Mouse (Mus musculus) MN1 (cell line): Measurements from ENCODE around the gene Il21r.

Source experiments
- DNase-seq: peaks from one replicate; pipeline ENCODE4 v3.0.0-alpha.2; 2016; ENCODE audit warnings: low spot score

The Il21r gene

DNA sequence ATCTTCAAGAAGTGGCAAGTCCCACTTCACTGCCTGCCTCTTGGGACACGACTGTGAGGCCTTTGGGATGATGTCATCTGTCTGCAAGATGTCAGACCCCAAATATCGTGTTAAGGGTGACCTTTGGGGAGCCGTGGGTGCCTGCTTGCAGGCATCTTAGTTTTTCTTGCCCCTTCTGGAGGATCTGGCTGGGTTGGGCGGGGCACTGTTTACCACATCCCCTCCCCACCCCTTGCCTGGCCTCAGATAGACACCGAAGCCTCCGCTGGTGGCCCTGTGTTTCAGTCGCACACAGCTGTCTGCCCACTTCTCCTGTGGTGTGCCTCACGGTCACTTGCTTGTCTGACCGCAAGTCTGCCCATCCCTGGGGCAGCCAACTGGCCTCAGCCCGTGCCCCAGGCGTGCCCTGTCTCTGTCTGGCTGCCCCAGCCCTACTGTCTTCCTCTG, at the start of gene Il21r:
Gene Il21r (plus strand): TSS at position 245 of the 447 bp plus-strand sequence.
- DNase-seq: no peak

DNA sequence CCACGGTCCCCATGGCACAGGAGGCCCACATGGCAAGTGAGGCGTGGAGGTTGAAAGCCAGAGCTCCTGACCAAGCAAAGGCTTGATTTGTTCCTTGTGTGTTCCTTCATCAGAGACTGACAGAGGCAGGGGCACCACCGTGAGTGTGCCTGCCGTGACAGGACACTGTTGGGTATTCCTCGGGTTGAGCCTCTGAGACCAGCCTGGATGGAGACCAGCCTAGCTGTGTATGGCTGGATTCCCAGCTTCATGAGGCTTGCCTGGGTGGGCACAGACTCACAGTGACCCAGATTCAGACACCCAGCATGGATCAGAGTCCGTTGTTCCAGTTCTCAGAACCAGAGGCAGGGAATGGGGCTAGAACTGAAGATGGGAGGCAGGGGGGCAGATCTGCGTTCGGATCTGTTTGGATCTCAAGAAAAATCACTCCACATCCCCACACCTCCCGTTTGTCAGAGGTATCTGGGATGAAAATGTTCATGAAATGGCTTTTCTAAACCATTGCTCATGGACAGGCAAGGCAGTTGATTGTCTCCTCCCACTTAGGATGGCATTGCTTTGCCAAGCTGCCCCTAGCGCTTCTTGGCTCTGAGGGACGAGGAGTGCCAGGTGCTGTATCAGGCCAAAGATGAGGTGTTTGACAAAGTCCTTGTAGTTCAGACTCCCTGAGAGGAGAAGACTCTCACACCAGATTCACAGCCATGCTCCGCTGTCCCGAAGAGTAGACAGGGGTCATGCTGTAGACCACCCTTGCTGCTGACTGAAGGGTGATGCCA, 49.4 kb upstream of the Il21r start:
- no peak for DNase-seq

DNA sequence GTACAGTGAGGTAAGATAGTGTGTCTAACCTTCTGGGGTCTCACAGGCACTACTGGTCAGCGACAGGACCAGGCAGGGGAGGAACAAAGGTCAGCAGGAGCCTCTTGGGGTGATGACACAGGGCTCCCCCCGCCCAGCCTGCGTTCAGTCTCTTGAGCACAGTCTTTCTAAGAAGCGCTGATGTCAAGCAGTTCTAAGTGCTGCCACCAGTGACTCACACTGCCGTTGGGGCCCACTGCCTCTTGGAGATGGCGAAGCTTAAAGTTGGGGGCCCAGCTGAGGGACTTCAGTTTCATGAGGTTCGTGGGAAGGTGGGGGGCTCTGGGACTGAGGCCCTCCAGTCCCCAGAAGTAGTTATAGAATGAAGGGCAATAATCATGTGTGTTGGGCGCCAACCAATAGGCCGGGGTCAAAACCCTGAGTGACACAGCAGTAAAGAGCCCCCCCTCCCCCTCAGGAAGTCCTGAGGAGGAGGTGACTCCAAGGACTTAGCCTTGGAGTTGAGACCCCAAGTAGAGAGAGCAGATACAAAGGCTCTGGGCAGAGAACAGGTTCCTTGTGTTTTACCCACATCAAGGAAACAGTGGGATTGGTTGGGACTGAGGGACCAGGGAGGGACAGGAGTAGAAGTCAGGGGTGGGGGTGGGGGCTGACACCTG, 48.6 kb upstream of the Il21r start:
- no peak for DNase-seq

DNA sequence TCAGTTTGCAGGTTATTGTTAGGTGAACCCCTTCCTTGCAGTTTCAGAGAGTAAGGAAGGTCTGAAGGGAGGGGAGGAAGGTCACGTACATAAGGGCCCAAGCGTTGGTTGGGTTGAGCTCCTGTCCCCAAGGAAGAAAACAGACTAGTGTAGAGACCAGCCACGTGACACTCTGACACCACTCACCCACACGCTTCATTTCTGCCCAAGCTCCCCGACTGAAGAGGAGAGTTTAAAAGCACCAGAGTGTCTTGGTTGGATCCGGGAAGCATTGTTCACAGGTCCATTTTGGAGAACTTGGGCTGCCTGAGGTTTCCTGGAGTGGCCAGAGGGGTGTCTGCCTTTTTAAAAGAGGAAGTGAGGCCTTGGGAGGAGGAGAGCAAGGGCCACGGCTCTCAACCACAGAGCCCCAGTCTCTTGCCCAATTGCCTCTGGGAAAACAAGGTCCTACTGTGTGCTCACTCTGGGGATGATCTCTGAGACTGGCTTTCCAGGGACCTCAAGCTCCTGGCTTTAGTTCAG, 47.8 kb upstream of the Il21r start:
- DNase-seq: no peak

DNA sequence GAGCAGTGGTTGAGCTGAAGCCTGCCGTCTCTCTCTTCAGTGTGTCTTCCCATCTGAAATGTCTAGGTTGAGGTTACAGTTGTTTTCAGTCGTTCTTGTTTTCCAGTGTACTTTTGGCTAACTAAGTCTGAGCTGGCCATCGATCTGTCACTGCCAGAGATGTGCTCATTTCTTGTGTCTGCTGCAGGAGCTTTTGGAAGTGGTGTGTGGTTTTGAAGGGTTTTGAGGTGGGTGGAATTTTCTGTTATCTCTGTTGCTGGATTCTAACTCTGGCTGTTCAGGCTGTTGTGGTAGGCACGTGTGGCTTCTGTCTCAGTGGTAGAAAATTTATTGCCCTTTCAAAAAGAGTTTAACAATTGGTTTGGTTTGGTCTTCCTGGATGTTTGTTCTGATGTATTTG, 47.1 kb upstream of the Il21r start:
- DNase-seq: no peak

DNA sequence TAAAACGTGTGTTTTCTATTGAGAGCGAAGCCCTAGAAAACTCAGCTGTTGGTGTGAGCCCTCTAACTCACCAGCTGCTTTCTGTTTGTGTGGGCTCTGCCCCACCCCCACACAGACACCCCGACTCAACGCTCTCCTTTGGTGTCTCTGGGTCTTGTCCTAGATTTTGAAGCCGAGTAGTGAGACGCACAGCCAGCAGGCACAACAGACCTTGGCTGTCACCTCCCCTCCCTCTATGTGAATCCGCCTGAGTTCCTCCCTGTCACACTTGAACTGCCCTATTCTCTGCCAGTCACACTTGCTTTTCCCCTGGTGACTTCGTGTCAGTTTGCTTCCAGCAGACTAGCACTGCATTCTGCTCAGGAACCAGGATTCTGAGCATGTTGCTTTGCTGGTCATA, 46.4 kb upstream of the Il21r start:
- DNase-seq: no peak

DNA sequence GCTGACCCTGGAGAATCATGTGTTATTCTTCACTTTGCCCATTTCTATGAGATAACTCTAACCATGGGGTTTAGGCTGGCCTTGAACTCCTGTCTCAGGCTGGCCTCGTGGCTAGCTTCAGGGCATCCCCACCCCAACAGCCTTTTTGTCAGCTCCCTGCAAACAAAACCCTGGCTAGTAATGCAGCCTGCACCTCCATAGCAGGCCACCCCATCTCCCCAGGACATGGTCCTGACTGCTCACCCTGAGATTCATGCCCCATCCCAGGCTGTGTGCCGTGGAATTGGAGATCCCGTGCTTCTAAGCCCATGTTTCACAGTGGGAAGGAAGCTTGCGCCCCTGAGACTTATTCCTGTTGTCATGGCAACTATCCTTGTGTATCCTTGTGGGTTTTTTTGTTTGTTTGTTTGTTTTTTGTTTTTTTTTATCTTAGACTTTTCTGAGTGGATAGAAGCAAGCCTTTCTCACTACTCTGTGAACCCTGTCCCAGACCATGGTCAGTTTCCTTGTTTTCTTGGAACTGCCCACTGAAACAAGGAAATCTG, 44.8 kb upstream of the Il21r start:
- no peak for DNase-seq

DNA sequence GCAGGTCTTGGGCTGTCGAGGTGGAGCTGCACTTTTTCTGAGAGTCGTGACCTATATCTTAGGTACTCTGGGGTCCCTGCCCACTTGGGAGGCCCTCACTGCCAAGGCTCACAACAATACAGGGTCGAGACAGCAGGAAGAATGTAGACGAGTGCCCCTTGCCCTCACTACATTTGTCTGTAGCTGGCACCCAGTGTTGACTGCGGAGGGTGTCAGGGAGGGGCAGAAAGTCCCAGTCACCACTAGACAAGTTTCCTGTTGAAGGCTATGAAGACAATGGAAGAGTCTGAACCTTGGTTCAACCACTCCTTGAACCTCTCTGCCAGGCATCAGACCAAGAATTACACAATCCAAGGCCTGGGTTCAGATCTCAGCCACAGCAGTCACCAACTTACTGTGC, 44.2 kb upstream of the Il21r start:
- no peak for DNase-seq

DNA sequence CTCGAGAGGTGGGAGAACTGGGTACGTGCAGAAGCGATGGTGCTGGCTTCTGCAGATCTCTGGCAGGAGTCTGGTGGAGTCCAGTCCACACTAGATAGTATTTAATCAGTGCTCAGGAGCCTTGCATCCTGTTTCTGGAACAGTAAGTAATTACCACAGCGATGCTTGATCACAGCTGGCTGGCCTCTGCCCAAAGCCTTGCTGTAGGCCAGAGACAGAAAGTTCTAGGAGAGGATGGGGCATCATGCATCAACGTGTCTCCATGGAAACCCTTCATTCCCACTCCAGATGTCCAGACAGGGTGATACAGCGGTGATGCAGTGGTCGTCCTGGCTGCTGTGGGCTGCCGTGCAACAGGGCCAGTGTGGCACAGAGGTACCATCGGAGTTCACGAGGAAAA, 43.7 kb upstream of the Il21r start:
- peak; percentile 60 for DNase-seq

DNA sequence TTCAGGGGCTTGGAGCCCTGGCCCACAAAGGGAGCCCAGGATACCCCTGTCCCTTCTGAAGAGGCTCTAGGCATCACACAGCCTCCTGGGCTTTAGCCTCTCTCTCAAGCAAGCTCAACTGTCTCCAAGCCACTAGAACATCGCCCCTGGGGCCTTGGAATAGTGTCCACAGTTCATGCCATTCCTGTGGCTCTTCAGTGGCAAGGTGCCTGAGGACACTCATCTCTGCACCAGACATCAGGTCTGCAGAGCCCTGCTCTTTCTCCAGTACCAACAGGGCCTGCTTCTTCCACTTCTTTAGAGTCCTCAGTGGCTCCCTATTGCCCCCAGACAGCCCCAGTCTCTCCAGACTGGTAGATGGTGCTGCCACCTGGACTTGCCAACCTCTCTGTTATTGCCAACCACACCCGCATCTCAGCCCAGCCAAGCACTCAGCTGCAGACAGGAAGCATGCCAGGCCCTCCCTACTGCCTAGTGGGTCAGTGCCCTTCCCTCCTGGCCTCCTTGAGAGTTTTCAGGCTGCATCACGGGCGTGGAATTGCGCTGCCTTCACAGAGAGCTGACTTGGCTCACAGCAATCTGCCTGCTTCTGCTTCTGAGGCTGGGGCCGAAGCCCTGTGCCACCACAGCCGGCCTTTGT, 43.0 kb upstream of the Il21r start:
- peak; percentile 51 for DNase-seq

DNA sequence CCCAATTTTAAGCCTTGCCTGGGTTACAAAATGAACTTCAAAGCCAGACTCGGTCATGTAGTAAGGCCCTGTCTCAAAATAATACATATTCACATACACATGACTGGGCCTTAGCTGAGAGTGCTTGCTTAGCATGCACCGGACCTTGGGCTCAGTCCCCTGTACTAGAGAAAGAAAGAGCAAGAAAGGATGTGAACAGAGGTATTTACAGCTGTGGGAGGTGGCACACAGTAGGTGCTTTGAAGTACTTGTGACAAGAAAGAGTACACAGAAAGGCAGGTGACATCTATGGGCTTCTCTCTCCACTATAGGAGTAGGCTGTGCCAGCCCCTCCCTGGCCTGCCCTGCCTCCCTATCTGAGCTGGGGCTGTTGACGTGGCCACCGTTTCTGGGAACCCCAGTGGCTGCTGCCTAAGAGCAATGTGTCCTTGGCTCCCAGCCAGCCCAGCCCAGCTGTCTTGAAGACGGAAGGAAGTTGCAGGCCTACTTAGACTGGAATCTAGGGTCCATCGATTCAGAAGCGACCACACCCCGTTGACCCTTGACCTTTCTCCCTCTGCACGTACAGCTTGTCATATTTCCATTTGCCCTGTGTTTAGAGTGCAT, 42.0 kb upstream of the Il21r start:
- peak; percentile 73 for DNase-seq

DNA sequence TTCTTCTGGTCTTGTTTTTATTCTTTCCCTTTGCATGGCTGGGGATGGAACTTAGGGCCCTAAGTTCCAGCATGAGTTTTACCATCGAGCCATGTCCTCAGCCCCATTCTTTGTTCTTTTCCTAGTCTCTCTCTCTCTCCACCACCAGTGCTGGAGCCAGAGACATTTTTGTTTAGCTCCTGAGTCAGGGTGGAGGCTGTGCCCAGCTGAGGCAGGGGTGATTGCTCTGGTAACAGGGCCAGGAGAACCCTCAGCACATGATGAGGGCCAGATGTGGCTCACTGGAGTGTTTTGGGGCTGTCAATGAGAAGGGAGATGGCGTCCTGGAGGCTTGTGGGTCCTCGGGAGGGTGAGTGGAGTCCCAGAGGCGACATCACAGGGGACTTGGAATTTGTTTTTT, 40.8 kb upstream of the Il21r start:
- DNase-seq: no peak

DNA sequence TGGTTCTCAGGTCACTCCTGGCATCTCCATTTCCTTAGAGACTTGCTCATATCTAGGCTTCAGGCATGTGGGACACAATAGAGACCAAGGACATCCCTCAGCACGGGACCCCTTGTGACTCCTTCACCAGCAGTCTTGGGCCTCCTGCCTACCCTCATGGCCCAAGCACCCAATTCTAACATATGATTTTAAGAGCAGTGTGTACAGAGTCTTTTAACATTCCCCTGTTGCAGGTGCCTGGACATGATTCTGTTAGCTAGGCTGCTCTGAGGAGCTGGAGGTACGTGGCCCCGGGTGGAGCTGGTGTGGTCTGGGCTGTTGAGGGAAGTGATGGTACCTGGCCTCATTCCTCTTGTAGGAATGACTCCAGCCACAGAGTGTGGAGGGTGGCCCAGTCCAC, 40.1 kb upstream of the Il21r start:
- no peak for DNase-seq

DNA sequence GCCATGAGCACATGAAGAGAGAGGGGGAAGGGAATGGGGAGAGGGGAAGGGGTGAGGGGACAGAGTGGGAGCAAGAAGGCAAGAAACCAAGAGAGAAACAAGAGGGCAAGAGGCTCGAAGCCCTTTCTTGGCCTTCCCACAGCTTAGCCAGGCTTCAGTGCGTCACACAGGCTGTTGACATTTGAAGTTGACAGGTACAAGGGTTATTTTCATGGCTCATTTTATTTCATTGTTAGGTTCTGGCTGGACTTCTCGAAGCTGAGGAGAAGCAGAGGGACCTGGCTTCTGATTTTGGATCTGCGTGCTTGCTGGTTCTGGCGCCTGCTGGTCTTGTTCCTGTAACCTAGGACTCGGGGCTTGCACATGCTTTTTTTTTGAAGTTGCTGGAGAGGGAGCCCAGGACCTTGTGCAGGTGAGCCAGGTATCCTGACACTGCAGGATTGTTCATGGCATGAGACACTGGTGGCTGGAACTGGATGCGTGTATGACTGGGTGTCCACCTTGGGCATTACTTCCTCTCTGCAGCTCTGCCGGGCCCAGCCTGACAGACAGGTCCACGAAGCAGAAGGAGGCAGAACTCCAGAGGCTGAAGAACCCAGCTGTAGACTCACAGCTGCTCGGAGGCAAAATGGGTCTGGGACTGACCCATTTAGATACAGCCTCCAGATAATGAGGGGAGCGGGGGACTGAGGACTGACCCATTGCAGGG, 38.8 kb upstream of the Il21r start:
- DNase-seq: no peak

DNA sequence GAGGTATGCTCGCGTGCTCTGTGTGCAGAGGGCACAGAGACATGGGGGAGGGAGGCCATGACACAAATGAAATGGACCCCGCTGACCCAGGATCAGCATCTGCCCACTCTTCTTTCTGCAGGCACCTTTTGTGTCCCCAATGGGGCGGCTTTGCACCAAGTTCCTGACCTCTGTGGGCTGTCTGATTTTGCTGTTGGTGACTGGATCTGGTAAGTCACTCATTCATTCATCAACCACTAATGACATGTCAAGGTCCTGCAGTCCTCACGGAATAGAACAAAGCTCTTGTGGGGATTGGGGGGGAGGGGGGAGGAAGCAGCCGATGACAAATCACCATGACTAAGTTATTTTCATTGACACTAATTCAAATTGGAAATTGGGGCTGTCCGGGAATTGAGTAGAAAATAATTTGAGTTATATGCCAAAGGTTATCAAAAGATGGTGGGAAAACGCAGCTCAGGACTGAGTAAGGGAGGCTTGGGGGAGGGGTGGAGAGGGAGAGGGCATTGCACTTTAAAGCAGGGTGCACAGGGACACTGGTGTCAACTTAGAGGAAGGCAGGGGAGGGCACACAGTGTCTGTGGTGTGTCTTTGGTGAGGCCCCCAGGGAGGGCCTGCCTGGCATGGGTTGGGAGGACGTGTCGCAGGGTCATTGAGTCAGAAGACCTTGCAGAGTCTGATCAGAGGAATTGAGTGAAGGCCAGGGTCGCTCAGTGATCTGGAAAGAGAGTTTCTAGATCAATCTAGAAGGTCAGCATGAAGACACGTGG, 37.5 kb upstream of the Il21r start:
- no peak for DNase-seq

DNA sequence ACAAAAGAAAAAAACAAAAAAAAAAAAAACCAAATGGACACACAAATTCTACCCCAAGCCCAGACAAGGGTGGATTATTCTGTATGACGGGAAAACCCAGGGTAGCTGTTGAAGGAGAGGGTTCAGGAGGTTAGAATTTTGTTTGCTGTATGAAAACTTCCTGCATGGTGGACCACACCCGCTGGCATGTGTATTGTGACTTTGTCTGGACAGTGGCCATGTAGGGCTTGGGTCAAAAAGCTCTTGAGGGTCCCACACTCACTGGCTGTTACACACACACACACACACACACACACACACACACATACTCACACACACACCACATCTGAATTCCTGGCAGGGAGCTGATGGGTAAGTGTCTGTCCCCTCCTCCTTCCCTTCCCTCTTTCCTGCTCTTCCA, 36.8 kb upstream of the Il21r start:
- DNase-seq: no peak

DNA sequence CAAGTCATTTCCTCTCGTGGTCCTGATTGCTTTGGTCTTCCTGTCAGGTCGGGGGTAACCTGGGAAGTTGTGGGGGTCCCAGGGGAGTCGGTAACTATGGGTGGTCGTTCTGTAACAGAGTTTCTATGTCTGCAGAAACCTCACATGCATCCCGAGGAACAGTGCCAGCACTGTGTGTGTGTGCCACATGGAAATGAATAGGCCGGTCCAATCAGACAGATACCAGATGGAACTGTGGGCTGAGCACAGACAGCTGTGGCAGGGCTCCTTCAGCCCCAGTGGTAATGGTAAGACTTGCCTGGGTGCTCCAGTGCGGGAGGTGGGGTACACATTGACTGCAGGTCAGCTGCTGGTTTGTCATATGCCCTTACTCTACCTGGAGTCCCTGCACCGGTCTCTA, 34.3 kb upstream of the Il21r start:
- no peak for DNase-seq

DNA sequence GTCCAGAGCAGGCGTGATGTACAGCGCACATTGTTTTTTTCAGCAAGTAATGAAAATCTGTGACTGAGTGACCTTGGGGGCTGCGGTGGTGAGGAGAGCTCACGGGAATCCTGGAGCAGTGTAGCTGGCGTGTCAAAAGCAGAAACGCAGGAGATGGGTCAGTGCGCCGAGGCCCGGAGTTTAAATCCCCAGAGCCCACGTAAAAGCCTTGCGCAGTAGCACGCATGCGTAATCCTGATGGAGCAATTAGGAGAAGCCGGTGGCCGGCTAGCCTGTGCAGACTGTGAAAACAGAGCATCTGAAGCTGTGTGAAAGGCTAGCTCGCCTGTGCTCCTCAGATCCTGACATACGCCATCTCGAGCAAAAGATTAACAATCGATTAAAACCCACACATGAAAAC, 31.3 kb upstream of the Il21r start:
- DNase-seq: no peak

DNA sequence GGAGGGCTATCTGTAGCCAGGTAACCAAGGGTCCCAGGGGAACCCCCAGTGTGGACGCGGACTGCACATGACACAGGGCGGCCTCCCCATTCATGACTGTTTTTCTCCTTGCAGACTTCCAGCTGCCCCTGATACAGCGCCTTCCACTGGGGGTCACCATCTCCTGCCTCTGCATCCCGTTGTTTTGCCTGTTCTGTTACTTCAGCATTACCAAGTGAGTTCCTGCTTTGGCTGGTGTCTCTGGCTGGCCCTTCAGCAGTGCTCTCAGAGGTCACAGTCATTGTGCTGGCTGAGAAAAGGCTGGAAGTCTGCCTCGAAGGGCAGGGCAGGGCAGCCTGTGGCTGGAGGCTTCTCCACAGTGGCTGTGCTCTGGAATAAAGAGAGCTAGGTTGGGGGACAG, 30.5 kb upstream of the Il21r start:
- no peak for DNase-seq

DNA sequence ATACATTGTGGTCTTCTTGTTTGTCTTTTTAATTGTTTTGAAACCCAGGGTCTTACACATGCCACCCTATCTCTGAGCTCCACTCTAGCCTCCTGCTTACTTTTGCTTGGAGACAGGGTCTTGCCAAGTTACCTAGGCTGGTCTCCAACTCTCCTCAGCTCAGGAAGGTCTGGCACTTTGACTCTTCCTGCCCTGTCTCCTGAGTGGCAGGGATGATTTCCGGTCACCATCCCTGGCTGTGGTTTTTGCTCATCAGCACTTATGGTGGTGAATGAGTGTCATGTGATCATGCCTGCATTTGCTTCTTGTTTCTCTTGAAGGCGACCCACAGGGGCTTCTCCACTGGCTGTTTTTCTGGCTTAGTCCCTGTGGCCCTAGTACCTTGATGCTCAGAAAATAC, 29.4 kb upstream of the Il21r start:
- no peak for DNase-seq

DNA sequence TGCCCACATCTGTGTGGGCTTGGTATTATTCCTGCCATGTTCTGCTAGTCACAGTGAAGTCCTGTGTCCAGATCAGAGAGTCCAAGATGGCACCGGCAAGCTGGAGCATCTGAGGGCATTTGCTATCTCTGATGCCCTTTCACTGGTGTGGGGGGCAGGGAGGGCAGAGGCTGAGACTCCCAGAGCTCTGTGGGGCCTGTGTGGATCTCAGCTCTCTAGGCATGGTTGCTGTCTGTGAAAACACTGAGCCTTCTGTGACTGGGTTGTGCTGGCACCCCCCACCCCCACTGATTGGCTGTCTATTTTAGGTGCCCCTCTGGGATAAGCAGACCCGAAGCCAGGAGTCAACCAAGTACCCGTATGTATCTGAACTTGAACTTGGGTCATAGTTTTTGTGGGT, 28.4 kb upstream of the Il21r start:
- no peak for DNase-seq
